Mouse (Mus musculus) embryonic facial prominence, embryonic 10.5 days (tissue): ENCODE data around the gene Pank1. TPM values are rescaled to one million over a fixed set of nuclear protein-coding genes. Genes with fewer than 3 reads are reported as not detected.

Experiments used
- DNase-seq: peaks from one replicate; pipeline ENCODE4 v3.0.0-alpha.2; 2017; ENCODE audit warnings: low spot score
- H3K27ac ChIP-seq: fragments of 300-500 bp; sonication (generic); replicated peaks from 2 replicates; pipeline ENCODE4 v1.5.1; 2016; ENCODE audit warnings: mild to moderate bottlenecking
- H3K27me3 ChIP-seq: fragments of 300-500 bp; sonication (generic); replicated peaks from 2 replicates; pipeline ENCODE4 v1.6.1; 2016; ENCODE audit warnings: low read depth, mild to moderate bottlenecking; ENCODE audit not compliant: poor library complexity, severe bottlenecking
- H3K36me3 ChIP-seq: fragments of 300-500 bp; sonication (generic); replicated peaks from 2 replicates; pipeline ENCODE4 v1.6.1; 2016; ENCODE audit warnings: mild to moderate bottlenecking, moderate library complexity
- H3K4me1 ChIP-seq: fragments of 300-500 bp; sonication (generic); 2 replicates; pipeline ENCODE4 v1.6.1; 2016
- H3K4me3 ChIP-seq: fragments of 300-500 bp; sonication (generic); 2 replicates; pipeline ENCODE4 v1.5.1; 2016; ENCODE audit warnings: mild to moderate bottlenecking, moderate library complexity
- H3K9me3 ChIP-seq: fragments of 300-500 bp; sonication (generic); 2 replicates; pipeline ENCODE4 v1.6.1; 2016; ENCODE audit warnings: mild to moderate bottlenecking
- WGBS: fragments of 180-500 bp; shearing (Covaris S2); methylation state at CpG from one replicate; pipeline ENCODE4 v1.1.7; 2016; 5-methylcytosine and 5-hydroxymethylcytosine counted together
- polyA plus RNA-seq: library from polyadenylated mRNA; unstranded; fragments of >200 nt; fragmentation: Nextera tagmentation; extraction: Ambion mirVana; gene quantifications from 2 replicates; pipeline ENCODE4 v1.2.1, GENCODE M21; 2016

Pank1 gene
- polyA plus RNA-seq, result 6.3 and 7.5 TPM in 2 replicates

DNA sequence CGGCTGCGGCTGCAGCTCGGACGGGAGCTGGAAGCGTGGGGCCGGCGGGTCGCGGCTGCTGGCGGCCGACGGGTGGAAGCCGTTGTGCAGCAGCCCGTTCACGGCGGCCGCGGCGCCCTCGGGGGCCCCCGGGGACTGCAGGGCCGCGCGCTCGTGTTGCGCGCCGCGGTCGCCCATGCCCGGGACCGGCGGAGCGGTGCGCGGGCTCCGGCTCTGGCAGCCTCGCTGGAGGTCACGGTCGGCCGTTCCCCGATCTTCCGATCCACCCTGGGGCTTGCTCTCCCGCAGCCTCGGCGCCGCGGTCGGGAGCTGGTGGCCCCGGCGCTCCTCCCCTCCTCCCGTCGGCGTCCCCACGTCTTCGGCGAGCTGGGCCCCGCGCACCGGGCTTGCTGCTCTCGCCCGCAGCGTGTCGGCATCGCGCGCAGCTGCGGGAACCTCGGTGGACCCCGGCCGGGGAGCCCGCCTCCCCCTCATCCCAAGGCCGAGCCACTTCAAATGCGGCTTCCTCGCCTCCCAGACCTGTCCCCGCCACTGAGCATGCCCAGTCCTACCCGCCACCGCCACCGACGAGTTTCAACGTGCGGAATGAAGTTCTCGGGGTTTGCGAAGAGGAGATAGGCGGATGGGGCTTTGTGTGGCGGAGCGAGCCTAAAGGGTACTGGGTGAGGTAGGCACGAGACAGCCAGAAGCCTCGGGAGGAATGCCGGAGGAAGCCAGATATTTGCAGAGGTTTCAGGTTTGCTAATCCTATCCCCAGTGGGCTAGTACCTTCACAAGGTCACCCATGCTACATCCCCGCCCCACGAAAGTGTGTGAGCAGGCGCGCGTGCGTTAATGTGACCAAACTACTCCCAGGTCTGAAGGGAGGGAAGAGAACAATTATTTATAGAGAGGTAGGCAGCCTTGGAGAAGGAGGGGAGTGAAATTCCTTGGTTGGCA, at the start of gene Pank1:
TSS of gene Pank1 (minus strand) at position 853 of the 939 bp plus-strand sequence.
- Histone ChIP-seq H3K27me3 (0 out of 2 replicates have a peak, but pooled peaks cover 3% of the 10 kb centered on the region), H3K9me3 (no peaks in the 10 kb centered on the region), H3K36me3 (no peaks in the 10 kb centered on the region), H3K4me3 (peak within 1 kb of the TSS; percentile 90), H3K4me1 (peaks cover 24% of the 10 kb centered on the region), H3K27ac (peak within 1 kb of the TSS; percentile 98)
- peak; percentile 85 for DNase-seq
- WGBS, result under 1% methylated on average over 96 of the region's 96 CpGs

DNA sequence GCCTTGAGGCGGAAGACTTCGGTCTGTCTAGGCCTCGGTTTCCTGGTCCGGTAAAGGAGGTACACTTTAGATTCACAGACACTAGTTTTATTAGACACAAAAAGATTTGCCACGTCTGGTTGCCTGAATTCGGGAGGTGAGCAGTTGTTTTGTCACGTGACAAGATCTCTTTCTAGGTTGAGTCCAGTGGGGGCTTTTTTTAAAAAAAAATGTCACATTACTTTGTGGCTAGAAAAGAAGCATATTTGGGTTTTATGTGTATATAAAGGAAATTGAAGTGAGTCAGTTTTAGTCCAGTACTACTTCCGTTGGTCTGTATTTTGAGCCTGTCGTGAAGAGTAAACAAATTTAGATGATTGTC, 43.3 kb upstream of the Pank1 start:
- DNase-seq, result no peak
- peaks cover 34% of the 10 kb centered on the region for H3K36me3 ChIP-seq
- H3K4me1 ChIP-seq, result 0 out of 2 replicates have a peak, but pooled peaks cover 2% of the 10 kb centered on the region
- no peaks in the 10 kb centered on the region for H3K27me3 ChIP-seq
- H3K9me3 ChIP-seq, result no peaks in the 10 kb centered on the region
- peak overlapping the region; percentile 89 for H3K4me3 ChIP-seq
- H3K27ac ChIP-seq, result peak overlapping the region; percentile 91
- WGBS, result under 1% methylated on average over 9 of the region's 9 CpGs

DNA sequence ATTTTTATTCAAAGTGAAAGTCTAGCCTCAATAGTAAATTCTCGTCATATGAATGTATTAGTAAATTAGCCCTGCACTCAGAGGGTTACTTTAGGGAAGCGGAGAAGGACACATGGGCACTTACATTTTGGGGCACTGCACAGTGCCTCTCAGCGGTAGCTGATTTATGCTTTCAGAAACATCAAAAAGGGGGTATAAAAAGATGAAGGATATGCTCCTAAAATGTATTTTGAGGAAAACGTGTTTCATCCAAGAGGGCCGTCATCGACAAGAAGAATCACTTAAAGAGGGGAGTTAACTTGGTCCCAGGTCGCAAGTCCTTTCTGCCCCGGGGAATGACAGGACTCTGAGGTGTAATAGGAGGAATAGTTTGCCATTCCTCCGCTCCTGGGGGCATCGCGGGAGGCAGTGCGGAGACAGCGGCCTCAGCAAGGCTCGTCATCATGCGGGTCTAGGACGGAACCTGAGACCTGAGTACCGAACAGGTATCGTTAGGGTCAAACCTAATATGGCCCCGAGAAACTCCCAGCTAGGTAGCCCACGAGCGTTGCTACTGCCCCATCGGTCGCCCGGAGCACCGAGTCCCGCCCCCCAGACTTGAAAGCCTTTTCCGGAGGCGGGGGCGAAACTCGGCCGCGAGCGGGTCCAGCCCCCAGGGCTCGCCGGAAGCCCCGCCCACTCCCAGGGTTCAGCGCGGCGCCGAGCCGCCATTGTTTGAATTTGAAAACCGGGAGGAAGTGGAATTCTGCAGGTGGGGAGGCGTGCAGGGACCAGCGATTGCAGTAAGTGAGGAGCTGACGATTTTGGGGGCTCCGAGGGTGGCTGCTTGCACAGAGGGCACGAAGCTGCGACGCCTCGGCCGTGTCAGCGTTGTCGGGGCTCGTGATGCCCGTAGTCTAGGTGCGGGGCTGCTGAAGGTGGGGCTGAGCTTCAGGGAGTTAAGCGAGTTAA, 42.7 kb upstream of the Pank1 start, which contains the start of gene Kif20b:
TSS of gene Kif20b (plus strand) at position 710 of the 951 bp plus-strand sequence.
- Histone ChIP-seq H3K4me3 (peak within 1 kb of the TSS; percentile 89), H3K27ac (peak within 1 kb of the TSS; percentile 91), H3K36me3 (peaks cover 28% of the 10 kb centered on the region), H3K9me3 (no peaks in the 10 kb centered on the region), H3K4me1 (0 out of 2 replicates have a peak, but pooled peaks cover 2% of the 10 kb centered on the region), H3K27me3 (no peaks in the 10 kb centered on the region)
- DNase-seq, result peak; percentile 95
- under 1% methylated on average over 57 of the region's 57 CpGs for WGBS

DNA sequence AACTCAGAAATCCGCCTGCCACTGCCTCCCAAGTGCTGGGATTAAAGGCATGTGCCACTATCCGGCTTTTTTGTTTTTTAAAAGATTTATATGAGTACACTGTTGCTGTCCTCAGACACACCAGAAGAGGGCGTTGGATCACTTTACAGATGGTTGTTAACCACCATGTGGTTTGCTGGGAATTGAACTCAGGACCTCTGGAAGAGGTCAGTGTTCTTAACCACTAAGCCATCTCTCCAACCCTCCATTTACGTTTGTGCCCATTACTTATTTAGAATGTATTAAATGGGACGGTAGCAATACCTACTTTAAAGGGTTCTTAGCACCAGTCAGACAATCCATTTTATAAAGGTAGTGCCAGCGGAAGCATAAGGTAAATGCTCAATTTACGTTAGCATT, 42.0 kb upstream of the Pank1 start:
- peak; percentile 11 for DNase-seq
- WGBS, result 25% methylated on average over 7 of the region's 7 CpGs
- H3K4me1 ChIP-seq, result 0 out of 2 replicates have a peak, but pooled peaks cover 2% of the 10 kb centered on the region
- no peaks in the 10 kb centered on the region for H3K27me3 ChIP-seq
- no peaks in the 10 kb centered on the region for H3K9me3 ChIP-seq
- peak overlapping the region; percentile 89 for H3K4me3 ChIP-seq
- no peak overlapping the region for H3K27ac ChIP-seq
- H3K36me3 ChIP-seq, result peaks cover 21% of the 10 kb centered on the region

DNA sequence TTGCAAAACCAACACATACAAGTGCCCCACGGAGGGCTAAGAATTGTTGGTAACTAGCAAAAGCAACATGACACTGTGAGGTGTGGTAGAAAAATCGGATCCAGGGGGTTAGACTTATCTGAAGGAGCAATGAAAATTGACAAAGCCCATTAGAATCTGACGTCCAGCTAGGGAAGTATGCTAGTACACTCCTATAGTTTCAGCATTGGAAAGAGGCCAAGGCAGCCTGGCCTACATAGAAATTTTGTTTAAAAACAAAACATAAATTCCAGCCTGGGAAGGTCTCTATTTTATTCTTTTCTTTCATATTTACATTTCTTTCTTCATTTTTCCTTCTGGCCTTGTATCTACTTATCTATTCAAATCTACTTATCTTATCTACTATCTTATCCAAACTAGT, 41.3 kb upstream of the Pank1 start:
- no peak for DNase-seq
- no peaks in the 10 kb centered on the region for H3K27me3 ChIP-seq
- no peaks in the 10 kb centered on the region for H3K9me3 ChIP-seq
- 85% methylated on average over 3 of the region's 3 CpGs for WGBS
- H3K36me3 ChIP-seq, result peaks cover 14% of the 10 kb centered on the region
- H3K27ac ChIP-seq, result no peak overlapping the region
- H3K4me3 ChIP-seq, result no peak overlapping the region
- H3K4me1 ChIP-seq, result 0 out of 2 replicates have a peak, but pooled peaks cover 2% of the 10 kb centered on the region

DNA sequence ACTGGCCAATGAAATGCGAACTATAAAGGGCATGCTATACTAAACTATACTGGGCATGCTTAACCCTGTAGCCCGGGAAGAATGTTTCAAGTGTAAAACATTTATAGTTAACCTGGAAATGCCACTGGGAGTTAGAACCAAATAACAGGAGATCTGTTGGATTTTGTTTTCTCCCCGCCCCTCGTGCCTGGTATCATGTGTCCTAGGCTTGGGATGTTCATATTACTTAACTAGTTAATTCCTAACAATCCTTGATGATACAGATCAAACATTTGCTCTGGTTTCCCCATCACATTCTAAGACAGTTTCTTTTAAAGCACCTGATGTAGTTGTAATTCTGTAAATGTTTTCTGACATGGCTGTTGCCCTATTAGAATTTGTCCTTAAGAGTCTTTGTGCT, 40.8 kb upstream of the Pank1 start:
- H3K27me3 ChIP-seq, result no peaks in the 10 kb centered on the region
- 83% methylated on average over 4 of the region's 4 CpGs for WGBS
- no peak overlapping the region for H3K27ac ChIP-seq
- H3K4me1 ChIP-seq, result 0 out of 2 replicates have a peak, but pooled peaks cover 2% of the 10 kb centered on the region
- H3K9me3 ChIP-seq, result no peaks in the 10 kb centered on the region
- H3K36me3 ChIP-seq, result peaks cover 9% of the 10 kb centered on the region
- no peak for DNase-seq
- H3K4me3 ChIP-seq, result no peak overlapping the region

DNA sequence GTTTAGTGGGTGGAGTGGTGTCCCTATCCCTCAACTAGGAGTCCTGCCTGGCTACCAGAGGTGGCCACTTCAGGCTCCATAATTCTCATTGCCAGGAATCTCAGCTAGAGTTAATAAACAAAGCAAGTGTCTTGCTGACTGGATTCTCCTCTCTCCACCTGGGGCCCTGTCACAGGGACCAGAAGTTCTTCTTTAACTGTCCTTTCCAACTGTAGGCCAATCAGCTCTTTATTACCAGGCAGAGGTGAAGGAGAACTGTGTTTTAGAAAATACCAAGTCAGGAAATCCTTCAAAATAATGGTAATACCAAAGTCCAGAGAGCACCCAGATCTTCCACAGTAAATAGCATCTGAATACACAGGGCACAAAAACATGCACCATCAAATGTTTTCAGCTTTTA, 33.1 kb upstream of the Pank1 start:
- H3K27me3 ChIP-seq, result no peaks in the 10 kb centered on the region
- H3K9me3 ChIP-seq, result no peaks in the 10 kb centered on the region
- no peak overlapping the region for H3K4me3 ChIP-seq
- no peaks in the 10 kb centered on the region for H3K4me1 ChIP-seq
- DNase-seq, result no peak
- no peak overlapping the region for H3K27ac ChIP-seq
- H3K36me3 ChIP-seq, result no peaks in the 10 kb centered on the region

DNA sequence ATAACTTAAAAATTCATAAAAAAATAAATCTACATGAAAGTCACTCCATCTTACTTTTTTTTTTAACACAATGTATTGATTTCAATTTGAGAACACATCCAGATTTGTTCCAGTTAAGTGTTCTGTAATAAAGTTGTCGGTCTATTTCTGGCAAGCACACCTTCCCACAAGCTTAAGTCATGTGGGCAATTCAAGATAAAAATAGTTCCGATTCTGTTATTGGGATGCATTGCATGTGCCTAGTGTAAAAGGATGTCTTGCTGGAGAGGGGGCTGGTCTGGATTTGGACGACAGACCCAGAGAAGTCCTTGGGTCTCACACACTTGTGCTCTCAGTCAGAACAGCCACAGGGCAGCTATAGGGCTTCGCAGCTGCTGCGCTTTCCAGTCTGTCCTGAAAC, 27.5 kb upstream of the Pank1 start:
- Histone ChIP-seq H3K36me3 (no peaks in the 10 kb centered on the region), H3K27me3 (no peaks in the 10 kb centered on the region), H3K9me3 (no peaks in the 10 kb centered on the region), H3K27ac (no peak overlapping the region), H3K4me3 (no peak overlapping the region), H3K4me1 (no peaks in the 10 kb centered on the region)
- WGBS, result 84% methylated on average over 5 of the region's 5 CpGs
- DNase-seq, result no peak

DNA sequence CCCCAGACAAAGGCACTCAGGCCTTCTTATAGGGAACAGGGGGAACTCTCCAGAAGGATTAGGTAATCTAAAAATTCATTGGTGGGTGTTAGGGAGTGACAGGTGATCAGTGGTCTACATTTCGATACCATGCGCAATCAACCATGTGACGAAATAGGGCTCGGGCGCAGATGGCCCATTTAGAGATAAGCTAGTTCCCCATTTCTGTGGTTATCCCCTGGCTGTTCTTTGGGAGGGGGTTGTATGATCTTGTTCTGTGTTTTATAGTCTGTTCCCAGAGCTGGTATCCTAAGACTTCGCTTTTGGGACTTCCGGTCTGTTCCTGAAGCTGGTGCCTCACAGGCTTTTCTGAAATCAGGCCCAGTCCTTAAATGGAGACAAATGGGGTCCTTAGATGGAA, 26.2 kb upstream of the Pank1 start:
- no peaks in the 10 kb centered on the region for H3K27me3 ChIP-seq

DNA sequence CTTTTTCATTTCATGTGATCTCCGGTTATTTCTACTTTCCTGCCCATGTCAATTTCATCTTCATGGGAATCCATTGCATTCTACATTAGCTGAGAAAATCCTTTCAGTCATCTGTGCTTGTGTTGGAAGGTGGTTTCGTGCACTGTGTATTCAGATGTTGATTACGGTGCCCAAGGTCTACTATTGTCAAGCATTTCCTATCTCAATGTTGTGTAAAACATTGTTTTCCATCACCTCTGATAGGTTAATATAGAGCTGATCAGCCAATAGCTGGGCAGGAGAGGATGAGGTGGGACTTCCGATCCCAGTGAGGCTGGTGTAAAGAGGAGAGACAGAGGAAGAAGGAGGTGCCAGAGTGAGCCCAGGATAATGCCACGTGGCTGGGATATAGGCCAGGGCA, 24.8 kb upstream of the Pank1 start:
- Histone ChIP-seq H3K4me3 (no peak overlapping the region), H3K27ac (no peak overlapping the region), H3K4me1 (no peaks in the 10 kb centered on the region), H3K27me3 (no peaks in the 10 kb centered on the region), H3K36me3 (no peaks in the 10 kb centered on the region), H3K9me3 (no peaks in the 10 kb centered on the region)
- DNase-seq, result no peak
- 78% methylated on average over 5 of the region's 5 CpGs for WGBS

More for the DNA sequence above, 26.2 kb upstream of the Pank1 start:
- Histone ChIP-seq H3K9me3 (no peaks in the 10 kb centered on the region), H3K36me3 (no peaks in the 10 kb centered on the region), H3K4me3 (no peak overlapping the region), H3K4me1 (no peaks in the 10 kb centered on the region), H3K27ac (no peak overlapping the region)
- WGBS, result 96% methylated on average over 7 of the region's 7 CpGs
- no peak for DNase-seq

DNA sequence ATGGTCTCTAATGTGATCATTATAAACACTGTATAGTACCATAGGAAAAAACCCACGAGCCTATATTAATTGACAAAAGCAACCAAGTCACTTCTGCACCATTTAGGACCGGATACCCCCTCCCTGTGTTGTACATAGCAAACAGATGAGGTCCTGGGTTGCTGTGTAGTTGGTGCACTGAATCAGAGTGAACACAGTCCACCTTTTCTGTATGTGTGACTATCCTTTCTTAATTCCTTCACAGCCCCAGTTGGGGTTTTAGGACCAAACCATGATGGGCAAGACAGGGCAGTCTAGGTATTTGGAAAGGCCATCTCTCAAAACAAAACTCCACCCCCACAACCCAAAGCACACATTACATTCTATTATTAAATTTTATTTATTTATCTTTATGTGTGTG, 22.5 kb upstream of the Pank1 start:
- DNase-seq, result no peak
- no peaks in the 10 kb centered on the region for H3K9me3 ChIP-seq
- no peaks in the 10 kb centered on the region for H3K4me1 ChIP-seq
- no peak overlapping the region for H3K27ac ChIP-seq
- no peak overlapping the region for H3K4me3 ChIP-seq
- H3K36me3 ChIP-seq, result no peaks in the 10 kb centered on the region
- 88% methylated on average over 2 of the region's 2 CpGs for WGBS
- H3K27me3 ChIP-seq, result no peaks in the 10 kb centered on the region

DNA sequence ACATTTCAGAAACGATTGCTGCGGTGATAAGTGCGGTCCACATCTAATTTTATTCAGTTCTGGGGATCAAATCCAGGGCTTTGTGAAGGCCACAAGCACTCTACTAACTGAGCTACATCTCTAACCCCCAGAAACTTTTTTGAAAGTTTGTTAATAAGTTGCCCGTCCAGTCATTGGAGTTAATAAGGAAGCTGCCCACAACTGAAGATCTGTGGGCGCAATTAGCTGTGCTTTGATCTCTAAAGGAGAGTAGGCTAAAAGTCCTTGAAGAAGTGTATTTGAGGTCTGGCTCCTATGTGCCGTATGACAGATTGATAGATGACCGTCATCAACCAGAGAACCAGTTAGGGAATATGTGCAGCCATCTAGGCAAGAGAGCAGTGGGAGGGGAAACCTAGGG, 22.0 kb upstream of the Pank1 start:
- no peaks in the 10 kb centered on the region for H3K36me3 ChIP-seq
- H3K27me3 ChIP-seq, result no peaks in the 10 kb centered on the region
- no peak overlapping the region for H3K4me3 ChIP-seq
- H3K4me1 ChIP-seq, result no peaks in the 10 kb centered on the region
- no peak overlapping the region for H3K27ac ChIP-seq
- DNase-seq, result no peak
- 94% methylated on average over 7 of the region's 7 CpGs for WGBS
- no peaks in the 10 kb centered on the region for H3K9me3 ChIP-seq
